Mouse (Mus musculus): Measurements from ENCODE around the gene Ptcd1.
"Not testable (repeated sequence)": the region's sequence is repeated elsewhere in the genome, so short reads cannot be mapped to it uniquely, and the experiment has no call there.

Ptcd1 gene

GRCm38 (mm10) chr5:145114606-145115473, 52.1 kb downstream of the Ptcd1 start:
- DNase-seq (ENCODE audit: low spot score) = peak; percentile 79

- DNase-seq (ENCODE audit: low spot score) = peak; percentile 83
Observed at GRCm38 (mm10) chr5:145114071-145114605, 52.8 kb downstream of the Ptcd1 start, which contains the start of gene Arpc1b. Arpc1b (plus strand) TSS chr5:145114215.

DNA sequence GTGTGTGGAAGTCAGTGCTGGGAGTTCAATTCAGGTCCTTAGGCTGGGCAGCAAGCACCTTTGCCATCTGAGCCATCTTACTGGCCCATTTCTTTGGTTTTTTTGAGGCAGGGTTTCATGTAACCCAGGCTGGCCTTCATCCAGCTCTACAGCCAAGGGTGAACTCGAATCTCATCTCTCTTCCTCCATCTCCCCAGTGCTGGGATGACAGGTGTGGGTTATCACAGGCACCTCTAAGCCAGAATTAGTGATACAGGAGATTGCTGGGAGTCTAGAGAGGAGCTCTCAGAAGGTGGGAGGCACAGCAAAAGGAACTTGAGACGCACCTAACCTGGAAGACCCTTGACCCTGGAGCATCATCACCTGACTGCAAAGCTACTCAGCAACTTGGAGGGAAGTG, 53.5 kb downstream of the Ptcd1 start:
- peak; percentile 30 for DNase-seq (ENCODE audit: low spot score)

GRCm38 (mm10) chr5:145112566-145112965, 54.3 kb downstream of the Ptcd1 start:
- no peak for DNase-seq (ENCODE audit: low spot score)

GRCm38 (mm10) chr5:145110401-145110800, 56.5 kb downstream of the Ptcd1 start:
- DNase-seq (ENCODE audit: low spot score) = no peak

DNA sequence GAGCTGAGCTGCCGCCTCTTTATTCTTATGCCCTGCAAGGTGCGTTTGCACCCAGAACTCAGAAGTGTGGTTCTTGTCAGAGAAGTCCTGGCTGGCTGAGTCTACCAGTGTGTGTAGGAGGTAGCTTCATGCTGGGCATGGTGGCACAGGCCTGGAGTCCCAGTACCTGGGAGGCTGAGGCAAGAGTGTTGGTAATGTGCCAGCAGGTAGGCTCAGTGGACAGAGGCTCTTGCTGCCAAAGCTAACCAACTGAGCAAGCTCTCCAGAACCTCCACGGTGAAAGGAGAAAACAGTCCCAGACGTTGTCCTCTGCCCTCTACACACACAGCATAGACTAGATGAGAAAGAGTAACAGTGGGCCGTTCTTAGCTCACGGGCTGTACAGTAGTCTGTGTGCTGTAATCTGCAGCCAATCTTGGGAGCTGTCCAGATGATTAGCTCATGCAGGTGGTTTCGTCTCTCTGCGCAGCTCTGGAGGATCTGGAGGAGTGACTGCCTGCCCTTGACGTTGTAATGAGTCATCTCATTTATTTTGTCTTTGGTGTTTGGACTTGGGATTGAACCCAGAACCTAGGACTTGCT, 61.1 kb downstream of the Ptcd1 start:
- DNase-seq (ENCODE audit: low spot score) = no peak

DNA sequence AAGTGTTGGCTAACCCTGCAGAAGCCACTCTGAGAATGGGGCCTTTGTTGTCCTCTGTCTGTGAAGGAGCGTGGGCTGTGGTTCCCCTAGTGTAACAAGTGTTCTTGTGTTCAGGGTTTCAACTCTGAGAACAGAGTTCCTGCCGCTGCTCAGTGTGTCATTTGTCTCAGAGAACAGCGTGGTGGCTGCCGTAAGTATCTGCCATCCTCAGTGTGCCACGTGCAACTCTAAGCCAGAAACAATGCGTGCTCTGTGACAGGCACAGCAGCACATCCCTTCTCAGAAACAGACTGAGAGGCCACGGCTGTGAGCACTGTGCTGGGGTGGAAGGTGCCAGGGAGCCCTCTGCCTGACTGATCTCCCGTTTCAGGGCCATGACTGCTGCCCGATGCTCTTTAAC, 62.6 kb downstream of the Ptcd1 start:
- no peak for DNase-seq (ENCODE audit: low spot score)

- DNase-seq (ENCODE audit: low spot score) = peak; percentile 43
Observed at GRCm38 (mm10) chr5:145102706-145103105, 64.2 kb downstream of the Ptcd1 start.

GRCm38 (mm10) chr5:145101451-145101850, 65.5 kb downstream of the Ptcd1 start:
- DNase-seq (ENCODE audit: low spot score) = not testable (repeated sequence)

DNA sequence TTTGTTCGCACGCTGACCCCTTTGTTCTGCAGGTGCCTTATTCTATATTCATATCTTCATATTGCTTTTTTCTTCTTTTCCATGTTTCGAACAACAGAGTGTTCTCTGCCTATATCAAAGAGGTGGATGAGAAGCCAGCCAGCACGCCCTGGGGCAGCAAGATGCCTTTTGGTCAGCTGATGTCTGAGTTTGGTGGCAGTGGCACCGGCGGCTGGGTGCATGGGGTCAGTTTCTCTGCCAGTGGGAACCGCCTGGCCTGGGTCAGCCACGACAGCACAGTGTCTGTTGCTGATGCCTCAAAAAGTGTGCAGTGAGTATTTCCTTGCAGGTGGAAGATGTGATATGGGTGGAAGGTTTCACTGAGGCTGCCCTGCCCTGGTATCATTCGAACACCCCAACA, 65.9 kb downstream of the Ptcd1 start:
- no peak for DNase-seq (ENCODE audit: low spot score)

DNA sequence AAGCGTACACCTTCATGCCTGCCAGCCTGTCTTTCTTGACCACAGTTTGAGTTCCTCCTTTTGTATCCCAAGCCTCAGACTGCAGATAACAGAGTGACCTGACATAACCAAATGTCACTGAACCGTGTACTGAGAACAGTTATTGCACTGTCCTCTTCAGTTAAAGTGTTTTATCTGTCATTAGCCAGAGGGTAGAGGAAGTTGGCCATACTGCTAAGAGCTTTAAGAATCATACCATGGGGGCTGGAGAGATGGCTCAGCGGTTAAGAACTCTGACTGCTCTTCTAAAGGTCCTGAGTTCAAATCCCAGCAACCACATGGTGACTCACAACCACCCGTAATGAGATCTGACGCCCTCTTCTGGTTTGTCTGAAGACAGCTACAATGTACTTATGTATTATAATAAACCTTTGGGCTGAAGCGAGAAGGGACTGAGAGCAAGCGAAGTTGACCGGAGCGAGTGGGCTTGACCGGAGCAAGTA, 68.5 kb downstream of the Ptcd1 start:
- no peak for DNase-seq (ENCODE audit: low spot score)
